Mouse (Mus musculus) MEL (cell line): ENCODE measurements at regions not wholly inside any gene's neighbourhood (a gene's known extent, or its start where the extent isn't known, plus 50 kb on each side); places are given as distances from the start of the nearest gene placed in this dataset.

Source experiments
- DNase-seq: peaks from one replicate; pipeline ENCODE4 v3.0.0; 2011; ENCODE audit warnings: low read depth, low spot score
- H3K27ac ChIP-seq: 2 replicates; pipeline ENCODE4 v1.5.1; 2012; ENCODE audit warnings: low read depth, mild to moderate bottlenecking, control low read depth, low read length, moderate library complexity; ENCODE audit not compliant: control insufficient read depth
- H3K27me3 ChIP-seq, 2 experiments: fragments of 150-350 bp in 1 of 2; sonication (generic) in 1 of 2; 2 replicates each; pipeline ENCODE4 v1.6.1; 2012; ENCODE audit warnings: low read length in 2 of 2, mild to moderate bottlenecking in 2 of 2, improper control_type of control experiment in 1 of 2, moderate library complexity in 1 of 2; ENCODE audit not compliant: insufficient read depth in 2 of 2, control insufficient read depth in 1 of 2
- H3K36me3 ChIP-seq, 2 experiments: 2 replicates each; pipeline ENCODE4 v1.6.1; 2012 to 2014; ENCODE audit warnings: low read length in 2 of 2, improper control_type of control experiment in 1 of 2, inconsistent platforms in 1 of 2, mild to moderate bottlenecking in 1 of 2; ENCODE audit not compliant: insufficient read depth in 2 of 2, control insufficient read depth in 1 of 2
- H3K4me1 ChIP-seq, 2 experiments: fragments of 150-350 bp in 1 of 2; sonication (generic) in 1 of 2; 2 replicates each; pipeline ENCODE4 v1.6.1; 2012; ENCODE audit warnings: low read length in 2 of 2, improper control_type of control experiment in 1 of 2, mild to moderate bottlenecking in 1 of 2; ENCODE audit not compliant: insufficient read depth in 2 of 2, control insufficient read depth in 1 of 2
- H3K4me3 ChIP-seq, 2 experiments: fragments of 150-350 bp in 1 of 2; sonication (generic) in 1 of 2; 2 replicates each; pipeline ENCODE4 v1.5.1; 2012; ENCODE audit warnings: low read depth in 2 of 2, low read length in 2 of 2, mild to moderate bottlenecking in 2 of 2, moderate library complexity in 2 of 2, control low read depth in 1 of 2, improper control_type of control experiment in 1 of 2; ENCODE audit not compliant: control insufficient read depth in 1 of 2, insufficient read depth in 1 of 2
- H3K79me2 ChIP-seq: 2 replicates; pipeline ENCODE4 v1.6.1; 2012; ENCODE audit warnings: mild to moderate bottlenecking, low read length, moderate library complexity; ENCODE audit not compliant: control insufficient read depth, poor library complexity, insufficient read depth
- H3K9ac ChIP-seq: 2 replicates; pipeline ENCODE4 v1.6.1; 2012; ENCODE audit warnings: low read depth, mild to moderate bottlenecking, control low read depth, low read length, moderate library complexity; ENCODE audit not compliant: control insufficient read depth, poor library complexity, severe bottlenecking
- H3K9me3 ChIP-seq: fragments of 150-350 bp; sonication (generic); replicated peaks from 2 replicates; pipeline ENCODE4 v1.6.1; 2012; ENCODE audit warnings: mild to moderate bottlenecking, low read length, improper control_type of control experiment, moderate library complexity; ENCODE audit not compliant: insufficient read depth
- BHLHE40 ChIP-seq: IDR thresholded peaks from 2 replicates; pipeline ENCODE4 v1.6.1; 2012; ENCODE audit warnings: low read depth, mild to moderate bottlenecking, inconsistent platforms, low read length, improper control_type of control experiment, borderline replicate concordance
- CHD1 ChIP-seq: IDR thresholded peaks from 2 replicates; pipeline ENCODE4 v1.6.1; 2012; ENCODE audit warnings: low read depth, mild to moderate bottlenecking, inconsistent platforms, low read length, improper control_type of control experiment
- CHD2 ChIP-seq: IDR thresholded peaks from 2 replicates; pipeline ENCODE4 v1.6.1; 2011; ENCODE audit warnings: low read length, improper control_type of control experiment
- CTCF ChIP-seq, 3 experiments: IDR thresholded peaks in 2 of 3; conservative IDR thresholded peaks in 1 of 3; 2 replicates each; pipeline ENCODE4 v1.5.1; 2011 to 2012; ENCODE audit warnings: low read length in 3 of 3, low read depth in 2 of 3, mild to moderate bottlenecking in 2 of 3, improper control_type of control experiment in 1 of 3, inconsistent platforms in 1 of 3, mixed read lengths in 1 of 3, moderate library complexity in 1 of 3; ENCODE audit not compliant: control insufficient read depth in 1 of 3, insufficient read depth in 1 of 3, poor library complexity in 1 of 3, severe bottlenecking in 1 of 3
- E2F4 ChIP-seq: IDR thresholded peaks from 2 replicates; pipeline ENCODE4 v1.6.1; 2011; ENCODE audit warnings: low read depth, low read length, improper control_type of control experiment, borderline replicate concordance
- ELF1 ChIP-seq: IDR thresholded peaks from 2 replicates; pipeline ENCODE4 v1.6.1; 2014; ENCODE audit warnings: low read depth, mild to moderate bottlenecking, inconsistent platforms, low read length, improper control_type of control experiment, moderate library complexity
- EP300 ChIP-seq, 2 experiments: IDR thresholded peaks; 2 replicates each; pipeline ENCODE4 v1.6.1; 2011; ENCODE audit warnings: improper control_type of control experiment in 2 of 2, low read length in 2 of 2, low read depth in 1 of 2, mild to moderate bottlenecking in 1 of 2
- GABPA ChIP-seq: IDR thresholded peaks from 2 replicates; pipeline ENCODE4 v1.6.1; 2012; ENCODE audit warnings: low read depth, mild to moderate bottlenecking, inconsistent platforms, low read length, improper control_type of control experiment, moderate library complexity
- GATA1 ChIP-seq: IDR thresholded peaks from 2 replicates; pipeline ENCODE4 v1.6.1; 2011; ENCODE audit warnings: low read depth, low read length, improper control_type of control experiment
- JUND ChIP-seq: IDR thresholded peaks from 2 replicates; pipeline ENCODE4 v1.6.1; 2011; ENCODE audit warnings: low read depth, mild to moderate bottlenecking, improper control_type of control experiment, low read length
- MAFK ChIP-seq: IDR thresholded peaks from 2 replicates; pipeline ENCODE4 v1.6.1; 2011; ENCODE audit warnings: low read depth, mild to moderate bottlenecking, low read length, improper control_type of control experiment, borderline replicate concordance
- MAZ ChIP-seq: IDR thresholded peaks from 2 replicates; pipeline ENCODE4 v1.6.1; 2012; ENCODE audit warnings: low read depth, mild to moderate bottlenecking, inconsistent platforms, low read length, improper control_type of control experiment
- MYB ChIP-seq: IDR thresholded peaks from 2 replicates; pipeline ENCODE4 v1.6.1; 2011; ENCODE audit warnings: mild to moderate bottlenecking, low read depth, low read length, improper control_type of control experiment
- NELFE ChIP-seq: IDR thresholded peaks from 2 replicates; pipeline ENCODE4 v1.6.1; 2011; ENCODE audit warnings: low read depth, low read length, improper control_type of control experiment
- NRF1 ChIP-seq: IDR thresholded peaks from 2 replicates; pipeline ENCODE4 v1.6.1; 2014; ENCODE audit warnings: low read depth, mild to moderate bottlenecking, inconsistent platforms, low read length, improper control_type of control experiment, moderate library complexity; ENCODE audit not compliant: poor library complexity, insufficient read depth, severe bottlenecking
- POLR2A ChIP-seq, 2 experiments: IDR thresholded peaks; 2 replicates each; pipeline ENCODE4 v1.6.1; 2011 to 2012; ENCODE audit warnings: low read length in 2 of 2, mild to moderate bottlenecking in 2 of 2, control low read depth in 1 of 2, improper control_type of control experiment in 1 of 2, low read depth in 1 of 2, moderate library complexity in 1 of 2; ENCODE audit not compliant: control insufficient read depth in 1 of 2, insufficient read depth in 1 of 2, poor library complexity in 1 of 2
- RAD21 ChIP-seq: IDR thresholded peaks from 2 replicates; pipeline ENCODE4 v1.6.1; 2011; ENCODE audit warnings: mild to moderate bottlenecking, low read depth, low read length, improper control_type of control experiment
- RCOR1 ChIP-seq: IDR thresholded peaks from 2 replicates; pipeline ENCODE4 v1.6.1; 2012; ENCODE audit warnings: low read depth, mild to moderate bottlenecking, inconsistent platforms, low read length, improper control_type of control experiment
- SIN3A ChIP-seq: IDR thresholded peaks from 2 replicates; pipeline ENCODE4 v1.6.1; 2012; ENCODE audit warnings: low read length, improper control_type of control experiment, inconsistent platforms
- UBTF ChIP-seq: IDR thresholded peaks from 2 replicates; pipeline ENCODE4 v1.6.1; 2012; ENCODE audit warnings: low read depth, mild to moderate bottlenecking, inconsistent platforms, low read length, improper control_type of control experiment, moderate library complexity, borderline replicate concordance; ENCODE audit not compliant: insufficient read depth
- ZC3H11A ChIP-seq: IDR thresholded peaks from 2 replicates; pipeline ENCODE4 v1.6.1; 2012; ENCODE audit warnings: low read depth, mild to moderate bottlenecking, inconsistent platforms, low read length, improper control_type of control experiment
- ZKSCAN1 ChIP-seq: IDR thresholded peaks from 2 replicates; pipeline ENCODE4 v1.6.1; 2012; ENCODE audit warnings: low read depth, mild to moderate bottlenecking, inconsistent platforms, low read length, improper control_type of control experiment, moderate library complexity
- ZMIZ1 ChIP-seq: IDR thresholded peaks from 2 replicates; pipeline ENCODE4 v1.6.1; 2012; ENCODE audit warnings: low read depth, mild to moderate bottlenecking, inconsistent platforms, low read length, improper control_type of control experiment, moderate library complexity

DNA sequence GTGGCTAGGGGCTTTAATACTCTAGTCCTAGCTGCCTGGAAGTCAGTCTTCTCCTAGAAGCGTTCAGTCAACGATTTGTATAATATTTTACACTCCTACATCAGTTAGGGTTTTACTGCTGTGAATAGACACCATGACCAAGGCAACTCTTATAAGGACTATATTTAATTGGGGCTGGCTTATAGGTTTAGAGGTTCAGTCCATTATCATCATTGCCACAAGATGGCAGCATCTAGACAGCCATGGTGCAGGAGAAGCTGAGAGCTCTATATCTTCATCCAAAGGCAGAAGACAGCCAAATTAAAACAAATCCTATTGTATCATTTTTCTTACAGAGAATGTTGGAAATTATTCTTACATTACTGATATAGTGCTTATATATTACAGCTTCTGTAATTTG is 167.0 kb upstream of the Ndn start:
- Histone ChIP-seq H3K27ac (no peak overlapping the region), H3K79me2 (no peaks in the 10 kb centered on the region), H3K9ac (no peak overlapping the region), H3K4me1 (no peaks in the 10 kb centered on the region), H3K4me3 (no peak overlapping the region), H3K27me3 (no peaks in the 10 kb centered on the region), H3K9me3 (no peaks in the 10 kb centered on the region), H3K36me3 (no peaks in the 10 kb centered on the region)
- TF ChIP-seq MAFK (no peak), CHD2 (no peak), BHLHE40 (no peak), ELF1 (no peak), ZKSCAN1 (no peak), SIN3A (no peak)
- peak; percentile 4 for DNase-seq

DNA sequence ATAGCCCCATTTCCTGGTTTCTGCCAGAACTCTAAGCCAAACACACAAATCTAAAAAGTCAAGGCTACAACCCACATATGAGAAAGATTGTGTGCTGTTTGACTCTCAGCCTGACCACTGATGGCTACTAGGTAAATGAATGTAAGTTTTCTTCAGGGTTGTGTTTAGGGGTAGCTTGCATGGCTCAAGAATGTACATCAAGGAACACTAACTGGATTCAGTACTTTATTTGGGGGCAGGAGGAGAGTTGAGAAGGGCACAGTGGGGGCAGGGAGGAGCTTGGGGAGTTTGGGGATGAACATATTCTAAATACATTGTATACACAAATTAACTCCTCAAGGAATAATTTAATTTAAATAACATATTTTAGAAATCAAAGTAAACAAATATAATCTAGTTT is 137.8 kb upstream of the Ndn start:
- Histone ChIP-seq H3K4me1 (no peaks in the 10 kb centered on the region), H3K27ac (no peak overlapping the region), H3K9me3 (no peaks in the 10 kb centered on the region), H3K36me3 (no peaks in the 10 kb centered on the region), H3K79me2 (no peaks in the 10 kb centered on the region), H3K27me3 (no peaks in the 10 kb centered on the region), H3K4me3 (no peak overlapping the region), H3K9ac (no peak overlapping the region)
- TF ChIP-seq ZKSCAN1 (no peak), CHD1 (no peak), GATA1 (no peak), ZC3H11A (no peak), MYB (no peak), ELF1 (no peak), GABPA (no peak), RCOR1 (no peak), MAFK (no peak), MAZ (no peak), SIN3A (no peak), CTCF (IDR thresholded peaks at IDR 0.05 in 2 of 3, conservative IDR thresholded peaks at IDR 0.05 in 1 of 3; ENCODE audit: control insufficient read depth in 1 of 3, insufficient read depth in 1 of 3, low read depth in 2 of 3, low read length in 3 of 3, poor library complexity in 1 of 3, severe bottlenecking in 1 of 3) (no peak), ZMIZ1 (no peak)
- no peak for DNase-seq

DNA sequence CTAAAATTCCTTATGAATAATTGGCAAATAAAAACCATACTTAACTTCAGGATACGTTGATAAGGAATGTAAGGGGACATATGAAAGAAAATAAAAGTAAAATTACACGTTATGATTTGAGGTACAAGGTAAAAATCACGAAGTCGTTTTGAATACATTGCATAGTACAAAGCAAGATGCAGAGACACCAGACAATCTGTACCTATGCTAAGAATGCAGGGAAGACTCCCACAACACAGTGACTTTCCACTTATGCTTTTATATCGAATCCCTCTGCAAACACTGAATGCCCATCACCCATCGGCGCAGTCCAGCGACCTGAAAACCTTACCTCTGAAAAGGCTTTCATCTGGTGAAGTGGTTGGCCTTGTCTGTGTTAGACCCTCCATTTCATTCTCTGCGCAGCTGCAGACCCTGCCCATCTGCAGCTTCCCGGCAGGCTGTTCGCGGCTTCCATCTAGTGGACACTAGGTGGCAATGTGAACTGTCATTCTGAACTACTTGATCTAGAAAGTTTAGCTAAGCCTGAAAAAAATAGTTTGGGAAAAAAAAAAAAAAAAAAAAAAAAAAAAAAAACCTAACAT is 137.2 kb upstream of the Ndn start:
- H3K9me3 ChIP-seq = no peaks in the 10 kb centered on the region
- H3K79me2 ChIP-seq = no peaks in the 10 kb centered on the region
- H3K27me3 ChIP-seq = no peaks in the 10 kb centered on the region
- TF ChIP-seq EP300 (IDR thresholded peaks at IDR 0.05; ENCODE audit: low read depth in 1 of 2, low read length in 2 of 2) = no peak
- no peak for TF ChIP-seq CTCF (IDR thresholded peaks at IDR 0.05 in 2 of 3, conservative IDR thresholded peaks at IDR 0.05 in 1 of 3; ENCODE audit: control insufficient read depth in 1 of 3, insufficient read depth in 1 of 3, low read depth in 2 of 3, low read length in 3 of 3, poor library complexity in 1 of 3, severe bottlenecking in 1 of 3)
- no peak for TF ChIP-seq RAD21
- no peak for TF ChIP-seq ZKSCAN1
- no peak for TF ChIP-seq NELFE
- TF ChIP-seq SIN3A = no peak
- no peak for TF ChIP-seq POLR2A (IDR thresholded peaks at IDR 0.05; ENCODE audit: control insufficient read depth in 1 of 2, insufficient read depth in 1 of 2, low read depth in 1 of 2, low read length in 2 of 2, poor library complexity in 1 of 2)
- TF ChIP-seq NRF1 = no peak
- no peak for TF ChIP-seq ZMIZ1
- no peak for TF ChIP-seq JUND
- no peak for TF ChIP-seq CHD1
- no peak for TF ChIP-seq E2F4
- TF ChIP-seq UBTF = no peak
- no peak for TF ChIP-seq ZC3H11A
- TF ChIP-seq MAFK = no peak
- no peak for DNase-seq
- no peaks in the 10 kb centered on the region for H3K4me1 ChIP-seq
- H3K9ac ChIP-seq = no peak overlapping the region
- no peaks in the 10 kb centered on the region for H3K36me3 ChIP-seq
- no peak overlapping the region for H3K27ac ChIP-seq
- no peak overlapping the region for H3K4me3 ChIP-seq
